Mouse (Mus musculus) limb, embryonic 14.5 days (tissue): ENCODE data around the gene Mfng. TPM values are rescaled to one million over a fixed set of nuclear protein-coding genes. Genes with fewer than 3 reads are reported as not detected.

Experiments
- ATAC-seq: fragments of 200-750 bp; cut with Nextera tagmentation; 2 replicates; pipeline ENCODE4 v1.8.0; 2017; ENCODE audit warnings: low read depth, moderate number of reproducible peaks, moderate TSS enrichment; ENCODE audit not compliant: low FRiP score
- DNase-seq: peaks from one replicate; pipeline ENCODE4 v3.0.0-alpha.2; 2015; ENCODE audit warnings: low spot score
- H3K27ac ChIP-seq: fragments of 300-500 bp; sonication (generic); replicated peaks from 2 replicates; pipeline ENCODE4 v1.5.1; 2014; ENCODE audit warnings: low read depth, mild to moderate bottlenecking, low read length, moderate library complexity, mixed read lengths
- H3K27me3 ChIP-seq: fragments of 300-500 bp; sonication (generic); 2 replicates; pipeline ENCODE4 v1.6.1; 2014; ENCODE audit warnings: low read length, mixed read lengths; ENCODE audit not compliant: control insufficient read depth, insufficient read depth
- H3K36me3 ChIP-seq: fragments of 300-500 bp; sonication (generic); 2 replicates; pipeline ENCODE4 v1.6.1; 2014; ENCODE audit warnings: mild to moderate bottlenecking, low read length, moderate library complexity, mixed read lengths; ENCODE audit not compliant: control insufficient read depth, insufficient read depth
- H3K4me1 ChIP-seq: fragments of 300-500 bp; sonication (generic); 2 replicates; pipeline ENCODE4 v1.6.1; 2014; ENCODE audit warnings: antibody characterized with exemption, low read length, mixed read lengths; ENCODE audit not compliant: control insufficient read depth, insufficient read depth
- H3K4me2 ChIP-seq: fragments of 300-500 bp; sonication (generic); replicated peaks from 2 replicates; pipeline ENCODE4 v1.6.1; 2014; ENCODE audit warnings: low read depth, mild to moderate bottlenecking, low read length, moderate library complexity; ENCODE audit not compliant: severe bottlenecking
- H3K4me3 ChIP-seq: fragments of 300-500 bp; sonication (generic); replicated peaks from 2 replicates; pipeline ENCODE4 v1.5.1; 2014; ENCODE audit warnings: low read length
- H3K9ac ChIP-seq: fragments of 300-500 bp; sonication (generic); 2 replicates; pipeline ENCODE4 v1.6.1; 2014; ENCODE audit warnings: mild to moderate bottlenecking, low read depth, low read length, moderate library complexity; ENCODE audit not compliant: severe bottlenecking
- H3K9me3 ChIP-seq: fragments of 300-500 bp; sonication (generic); 2 replicates; pipeline ENCODE4 v1.6.1; 2016; ENCODE audit warnings: low read length; ENCODE audit not compliant: control insufficient read depth
- POLR2A ChIP-seq: fragments of 200-500 bp; IDR thresholded peaks from 2 replicates; pipeline ENCODE4 v1.8.0; 2012; ENCODE audit warnings: inconsistent platforms, mild to moderate bottlenecking, moderate library complexity, borderline replicate concordance; ENCODE audit not compliant: insufficient read depth, insufficient read length; ENCODE audit errors: extremely low read depth
- WGBS: fragments of 180-500 bp; shearing (Covaris S2); extraction: QIAGEN DNeasy Blood & Tissue Kit; methylation state at CpG from one replicate; pipeline ENCODE4 v1.1.7; 2014; 5-methylcytosine and 5-hydroxymethylcytosine counted together
- polyA plus RNA-seq, 2 experiments: library from polyadenylated mRNA; depleted of rRNA in 1 of 2; stranded (reverse) in 1 of 2; unstranded in 1 of 2; fragments of >200 nt; fragmentation: Nextera tagmentation in 1 of 2; extraction: Ambion mirVana in 1 of 2; gene quantifications; 2 replicates each; pipeline versions ENCODE4 v1.2.1 to v1.2.3; 2012 to 2014

The Mfng gene
- polyA plus RNA-seq, 2 experiments, result 10.1 to 13.9 TPM

DNA sequence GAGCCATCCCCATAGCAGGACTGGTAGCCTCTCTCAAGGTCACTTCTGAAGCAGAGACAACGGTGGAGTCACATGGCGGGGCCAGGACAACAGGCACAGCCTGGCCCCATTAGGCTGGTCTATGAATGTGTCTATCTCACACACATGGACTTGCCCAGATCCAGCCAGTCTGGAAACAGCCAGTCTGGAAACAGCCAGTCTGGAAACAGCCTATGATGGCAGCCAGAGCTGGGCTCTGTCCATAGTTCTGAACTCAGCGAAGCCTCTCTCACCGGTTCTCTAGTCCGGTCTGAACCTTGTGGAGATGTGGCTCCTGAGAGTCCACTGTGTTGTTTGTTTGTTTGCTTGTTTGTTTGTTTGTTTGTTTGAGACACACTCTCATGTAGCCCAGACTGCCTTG lies 23.4 kb downstream of the Mfng start:
- H3K9me3 ChIP-seq, result no peaks in the 10 kb centered on the region
- H3K27ac ChIP-seq, result no peak overlapping the region
- H3K4me3 ChIP-seq, result no peak overlapping the region
- ATAC-seq, result peak; percentile 53; the same call in 1 of the 2 replicates
- H3K36me3 ChIP-seq, result no peaks in the 10 kb centered on the region
- H3K4me2 ChIP-seq, result no peak overlapping the region
- H3K9ac ChIP-seq, result no peak overlapping the region
- H3K27me3 ChIP-seq, result no peaks in the 10 kb centered on the region
- DNase-seq, result peak; percentile 85
- no peaks in the 10 kb centered on the region for H3K4me1 ChIP-seq
- 50% methylated on average over 5 of the region's 5 CpGs for WGBS
- no peak for TF ChIP-seq POLR2A

DNA sequence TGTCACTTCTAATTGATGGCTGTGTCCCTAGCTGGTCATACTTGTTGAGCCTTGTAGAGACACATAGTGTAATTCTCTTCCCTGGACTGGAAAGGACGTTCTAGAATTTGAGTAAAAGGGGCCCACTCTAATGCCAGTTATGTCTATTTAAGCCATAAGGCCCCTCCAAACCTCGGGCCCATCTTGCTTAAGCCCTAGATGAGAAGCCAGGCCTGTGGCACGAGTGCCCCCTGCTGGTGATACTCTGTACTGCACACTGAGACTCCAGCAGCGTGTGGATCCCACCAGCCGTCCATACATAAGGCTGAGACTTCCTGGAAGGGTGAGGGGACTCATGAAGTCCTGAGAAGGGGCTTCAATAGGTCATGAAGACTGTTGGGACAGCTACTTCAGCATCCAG lies 29.1 kb downstream of the Mfng start:
- 2% methylated on average over 5 of the region's 5 CpGs for WGBS
- Histone ChIP-seq H3K4me1 (no peaks in the 10 kb centered on the region), H3K27ac (no peak overlapping the region), H3K4me2 (no peak overlapping the region), H3K4me3 (no peak overlapping the region), H3K36me3 (no peaks in the 10 kb centered on the region), H3K27me3 (no peaks in the 10 kb centered on the region), H3K9ac (no peak overlapping the region), H3K9me3 (no peaks in the 10 kb centered on the region)
- peak; percentile 44 for DNase-seq
- ATAC-seq, result no peak
- TF ChIP-seq POLR2A, result no peak

- Histone ChIP-seq H3K9ac (no peak overlapping the region), H3K9me3 (no peaks in the 10 kb centered on the region), H3K4me3 (no peak overlapping the region), H3K27me3 (no peaks in the 10 kb centered on the region), H3K4me1 (no peaks in the 10 kb centered on the region), H3K27ac (no peak overlapping the region), H3K36me3 (no peaks in the 10 kb centered on the region), H3K4me2 (no peak overlapping the region)
- no peak for ATAC-seq
- no peak for TF ChIP-seq POLR2A
- DNase-seq, result no peak
- WGBS, result 87% methylated on average over 9 of the region's 10 CpGs
Observed at GRCm38 (mm10) chr15:78742831-78743230, 30.4 kb downstream of the Mfng start.

- no peak for TF ChIP-seq POLR2A
- ATAC-seq, result peak; percentile 50; the same call in 1 of the 2 replicates
Observed at GRCm38 (mm10) chr15:78740662-78741061, 32.6 kb downstream of the Mfng start.

GRCm38 (mm10) chr15:78737146-78737545 lies 36.1 kb downstream of the Mfng start:
- WGBS, result 38% methylated on average over 6 of the region's 6 CpGs
- no peak for ATAC-seq
- no peak for TF ChIP-seq POLR2A

More at GRCm38 (mm10) chr15:78740662-78741061, 32.6 kb downstream of the Mfng start:
- Histone ChIP-seq H3K9ac (no peak overlapping the region), H3K36me3 (no peaks in the 10 kb centered on the region), H3K4me3 (no peak overlapping the region), H3K4me2 (no peak overlapping the region), H3K4me1 (no peaks in the 10 kb centered on the region), H3K27ac (no peak overlapping the region), H3K27me3 (peaks cover 5% of the 10 kb centered on the region; the same call in 1 of the 2 replicates), H3K9me3 (no peaks in the 10 kb centered on the region)
- DNase-seq, result no peak
- WGBS, result 39% methylated on average over 12 of the region's 12 CpGs

GRCm38 (mm10) chr15:78736681-78737100 lies 36.6 kb downstream of the Mfng start:
- H3K4me2 ChIP-seq, result no peak overlapping the region
- no peaks in the 10 kb centered on the region for H3K9me3 ChIP-seq
- peaks cover 6% of the 10 kb centered on the region; the same call in 1 of the 2 replicates for H3K27me3 ChIP-seq
- H3K27ac ChIP-seq, result no peak overlapping the region
- no peaks in the 10 kb centered on the region for H3K36me3 ChIP-seq
- ATAC-seq (no peak), DNase-seq (no peak)
- WGBS, result 15% methylated on average over 7 of the region's 7 CpGs
- no peak overlapping the region for H3K4me3 ChIP-seq
- no peaks in the 10 kb centered on the region for H3K4me1 ChIP-seq
- TF ChIP-seq POLR2A, result no peak
- H3K9ac ChIP-seq, result no peak overlapping the region

More at GRCm38 (mm10) chr15:78737146-78737545, 36.1 kb downstream of the Mfng start:
- no peak for DNase-seq
- H3K4me1 ChIP-seq, result no peaks in the 10 kb centered on the region
- peaks cover 6% of the 10 kb centered on the region; the same call in 1 of the 2 replicates for H3K27me3 ChIP-seq
- no peaks in the 10 kb centered on the region for H3K9me3 ChIP-seq
- H3K9ac ChIP-seq, result no peak overlapping the region
- no peaks in the 10 kb centered on the region for H3K36me3 ChIP-seq
- no peak overlapping the region for H3K27ac ChIP-seq
- no peak overlapping the region for H3K4me3 ChIP-seq
- H3K4me2 ChIP-seq, result no peak overlapping the region
